Mouse (Mus musculus): ENCODE measurements around the gene Dbh. TPM values are rescaled to one million over a fixed set of nuclear protein-coding genes. Genes with fewer than 3 reads are reported as not detected.

The Dbh gene
- polyA plus RNA-seq (2012; rRNA removed): 0.36 and 0.49 TPM in 2 replicates

DNA sequence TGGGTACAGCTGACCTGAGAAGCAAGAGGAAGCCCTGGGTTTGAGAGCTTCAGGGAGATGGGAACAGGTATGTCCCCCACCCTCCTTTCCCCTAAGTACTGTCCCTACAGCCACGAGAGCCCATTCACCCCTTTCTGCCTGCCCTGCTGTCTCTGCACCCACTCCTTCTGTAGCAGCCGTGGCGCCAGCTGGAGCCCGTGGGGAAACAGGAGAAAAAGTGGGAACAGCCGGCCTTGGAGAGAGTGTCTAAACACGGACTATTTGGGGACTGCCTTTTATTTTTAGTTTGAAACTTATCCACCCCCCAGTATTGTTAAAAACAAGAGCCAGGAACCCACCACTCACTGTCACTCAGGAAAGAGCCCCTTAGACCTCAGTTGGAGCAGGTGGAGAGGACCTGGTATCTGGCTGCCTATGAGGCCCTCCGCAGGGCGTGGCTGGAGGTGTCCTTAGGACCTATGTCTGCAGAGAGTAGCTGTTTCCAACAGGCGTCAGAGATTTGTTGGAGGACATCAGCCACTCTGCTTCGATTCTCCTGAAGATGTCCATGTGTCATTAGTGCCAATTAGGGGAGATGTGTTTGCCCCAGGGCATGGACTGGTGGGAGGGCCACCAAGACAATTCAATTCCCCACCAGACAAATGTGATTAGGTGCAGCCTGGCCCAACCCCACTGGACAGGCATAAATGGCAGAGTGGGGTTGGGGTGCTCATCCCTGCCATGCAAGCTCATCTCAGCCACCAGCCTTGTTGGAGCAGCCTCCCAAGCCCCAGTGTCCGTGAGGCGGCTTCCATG, at the start of gene Dbh:
Dbh (plus strand) TSS at position 438 of the 795 bp plus-strand sequence.
- DNase-seq (ENCODE audit: low read depth): no peak

DNA sequence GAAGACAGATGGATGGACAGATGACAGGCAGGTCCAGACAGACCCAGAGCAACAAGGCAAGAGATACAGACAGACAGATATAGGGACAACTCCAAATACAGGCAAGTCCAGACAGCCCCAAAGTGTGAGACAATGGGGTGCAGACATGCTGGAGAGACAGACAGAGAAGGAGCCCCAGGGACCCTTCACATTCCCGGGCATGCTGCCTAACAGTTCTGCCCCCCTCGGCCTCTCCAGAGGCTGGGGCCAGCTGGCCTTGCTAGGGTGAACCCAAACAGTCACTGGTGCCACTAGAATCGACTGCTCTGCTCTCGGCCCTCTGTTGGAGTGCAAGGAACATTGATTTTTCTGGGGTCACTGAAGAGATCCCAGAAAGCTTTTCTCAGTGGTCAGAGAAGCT, 46.6 kb upstream of the Dbh start:
- no peak for DNase-seq (ENCODE audit: low read depth)

DNA sequence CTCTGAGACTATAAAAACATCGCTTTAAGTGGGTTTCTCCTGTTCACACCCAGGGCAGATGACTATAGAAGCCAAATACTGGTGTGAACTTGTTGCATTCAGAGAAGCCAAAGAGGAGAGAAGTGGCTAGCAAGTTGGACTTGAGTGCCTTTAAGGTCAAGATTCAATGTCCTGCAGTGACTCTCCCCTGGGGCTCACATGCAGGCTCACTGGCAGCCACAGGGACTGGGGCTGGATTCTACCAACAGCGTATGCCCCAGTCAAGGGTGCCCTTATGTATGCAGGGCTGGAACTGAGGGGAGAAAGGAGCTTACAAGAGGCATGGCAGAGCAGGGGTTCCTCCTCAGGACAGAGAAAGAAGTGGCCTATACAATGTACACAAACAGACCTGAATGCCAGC, 45.3 kb upstream of the Dbh start:
- DNase-seq (ENCODE audit: low read depth): no peak

- no peak for DNase-seq (ENCODE audit: low read depth)
Measured at GRCm38 (mm10) chr2:27120241-27120641, 44.8 kb upstream of the Dbh start.

DNA sequence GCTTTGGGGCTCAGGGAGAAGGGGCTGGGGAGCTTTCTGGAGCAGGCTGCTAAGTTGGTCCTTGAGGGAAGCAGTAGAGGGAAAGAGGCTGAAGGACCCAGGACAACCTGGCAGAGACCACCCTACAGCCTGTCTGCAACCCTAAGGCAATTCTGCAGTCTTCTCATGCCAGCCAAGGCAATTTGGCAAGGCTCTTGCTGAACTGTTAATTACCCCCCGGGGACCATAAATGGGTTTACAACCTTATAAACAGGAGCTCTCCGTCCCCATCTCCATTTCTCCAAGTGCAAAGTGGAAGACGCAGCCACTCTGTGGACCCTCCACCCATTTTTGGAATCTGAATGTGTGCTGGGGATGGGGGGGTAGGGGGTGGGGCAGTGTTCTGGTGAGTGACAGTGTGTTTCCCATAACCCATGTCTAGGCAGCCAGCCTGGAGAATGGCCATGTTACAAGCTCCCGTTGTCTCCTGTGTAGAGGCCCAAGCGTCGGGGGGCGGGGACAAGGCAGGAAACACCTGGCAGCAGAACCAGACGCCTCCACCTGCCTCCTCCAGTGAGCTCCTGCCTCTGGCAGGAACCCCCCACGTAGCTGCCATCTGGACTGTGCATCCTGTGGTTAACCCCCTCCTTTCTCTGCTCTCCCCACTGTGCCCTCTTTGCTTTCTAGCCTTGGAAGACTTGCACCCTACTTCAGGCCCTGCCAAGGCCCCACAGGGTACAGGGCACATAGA, 43.2 kb upstream of the Dbh start:
- DNase-seq (ENCODE audit: low read depth): no peak

- DNase-seq (ENCODE audit: low read depth): no peak
Measured at GRCm38 (mm10) chr2:27122578-27122977, 42.5 kb upstream of the Dbh start.

- DNase-seq (ENCODE audit: low read depth): no peak
Measured at GRCm38 (mm10) chr2:27123121-27123520, 41.9 kb upstream of the Dbh start.

- DNase-seq (ENCODE audit: low read depth): no peak
Measured at GRCm38 (mm10) chr2:27125979-27126378, 39.1 kb upstream of the Dbh start.

GRCm38 (mm10) chr2:27126496-27126895, 38.5 kb upstream of the Dbh start:
- DNase-seq (ENCODE audit: low read depth): no peak

- DNase-seq (ENCODE audit: low read depth): no peak
Measured at GRCm38 (mm10) chr2:27128990-27129389, 36.0 kb upstream of the Dbh start.

DNA sequence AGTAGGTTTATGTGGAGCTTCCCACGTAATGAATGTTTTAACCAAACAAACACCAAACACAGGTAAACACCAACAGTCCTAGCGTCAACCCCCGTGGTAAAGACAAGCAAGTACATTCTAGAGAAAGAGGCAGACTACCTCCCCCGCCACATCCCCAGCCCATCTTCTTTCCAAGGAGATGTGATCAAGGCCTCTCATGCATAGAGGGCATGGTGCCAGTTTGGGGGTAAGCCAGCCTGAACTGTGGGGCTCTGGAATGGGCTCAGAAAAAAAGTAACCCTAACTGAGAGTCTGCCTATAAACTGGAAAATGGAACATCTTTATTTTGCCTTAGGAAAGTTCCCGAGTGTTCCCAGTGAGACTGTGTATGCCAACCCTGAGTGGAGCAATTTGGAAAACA, 29.1 kb upstream of the Dbh start:
- DNase-seq (ENCODE audit: low read depth): no peak

DNA sequence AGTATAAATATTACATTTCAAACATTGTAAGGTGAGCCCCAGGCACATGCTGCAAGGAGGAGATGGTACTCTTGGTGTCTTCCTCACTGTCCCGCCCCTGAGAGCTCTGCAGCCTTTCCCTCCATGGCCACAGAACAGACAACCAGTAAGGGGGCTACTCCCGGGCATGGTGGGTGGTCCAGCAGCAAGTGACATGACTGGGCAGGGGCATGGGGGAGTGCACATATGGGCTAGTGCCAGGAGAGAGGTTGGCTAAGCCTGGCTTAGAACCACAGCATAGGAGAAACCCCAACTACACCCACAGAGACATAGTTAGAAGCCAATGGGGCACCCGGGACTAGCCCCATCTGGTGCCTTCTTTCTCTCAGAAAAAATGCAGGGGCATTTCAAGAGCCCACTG, 28.7 kb upstream of the Dbh start:
- no peak for DNase-seq (ENCODE audit: low read depth)

GRCm38 (mm10) chr2:27136789-27137188, 28.2 kb upstream of the Dbh start:
- no peak for DNase-seq (ENCODE audit: low read depth)

DNA sequence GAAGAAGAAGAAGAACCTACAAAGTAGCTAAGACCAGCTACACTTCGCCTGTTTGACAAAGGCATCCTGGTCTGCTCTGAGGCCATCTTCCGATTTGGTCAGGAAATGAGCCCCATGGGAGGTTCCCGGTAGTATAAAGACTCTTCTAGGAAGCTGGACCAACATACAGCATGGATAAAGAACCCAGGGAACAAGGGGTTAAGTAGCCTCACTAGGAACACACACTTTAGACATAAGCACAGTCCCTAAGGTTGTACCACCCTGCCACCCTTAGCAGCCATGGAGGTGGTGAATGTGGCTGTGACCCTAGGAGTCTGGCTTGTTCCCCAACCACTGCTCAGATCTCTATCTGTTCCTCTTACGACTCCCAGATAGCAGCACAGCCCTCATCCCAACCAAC, 26.7 kb upstream of the Dbh start:
- DNase-seq (ENCODE audit: low read depth): no peak

- no peak for DNase-seq (ENCODE audit: low read depth)
Measured at GRCm38 (mm10) chr2:27141950-27142693, 22.9 kb upstream of the Dbh start, which contains the start of gene Fam163b. TSS of gene Fam163b (minus strand) at chr2:27142491.

DNA sequence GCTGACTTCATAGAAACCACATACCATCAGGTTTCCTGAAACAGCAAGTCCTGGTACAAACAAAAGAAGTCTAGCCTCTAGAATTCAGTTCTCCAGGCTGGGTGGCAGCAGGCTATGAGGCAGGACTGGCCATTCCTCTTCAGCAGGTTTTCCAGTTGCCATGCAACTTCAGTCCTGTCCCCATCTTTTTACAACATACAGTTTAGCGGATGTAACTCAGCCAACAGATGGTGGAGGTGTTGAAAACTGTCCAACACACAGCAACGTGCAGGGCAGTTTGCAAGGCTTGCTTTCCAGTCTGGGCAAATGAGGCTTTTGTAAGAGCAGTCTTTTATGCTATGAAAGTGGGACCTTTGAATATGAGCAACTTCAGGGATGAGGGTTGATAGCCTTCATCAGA, 20.1 kb upstream of the Dbh start:
- DNase-seq (ENCODE audit: low read depth): no peak

GRCm38 (mm10) chr2:27146840-27147239, 18.2 kb upstream of the Dbh start:
- DNase-seq (ENCODE audit: low read depth): no peak

GRCm38 (mm10) chr2:27149457-27149856, 15.6 kb upstream of the Dbh start:
- no peak for DNase-seq (ENCODE audit: low read depth)

- DNase-seq (ENCODE audit: low read depth): no peak
Measured at GRCm38 (mm10) chr2:27154466-27155185, 10.4 kb upstream of the Dbh start.

DNA sequence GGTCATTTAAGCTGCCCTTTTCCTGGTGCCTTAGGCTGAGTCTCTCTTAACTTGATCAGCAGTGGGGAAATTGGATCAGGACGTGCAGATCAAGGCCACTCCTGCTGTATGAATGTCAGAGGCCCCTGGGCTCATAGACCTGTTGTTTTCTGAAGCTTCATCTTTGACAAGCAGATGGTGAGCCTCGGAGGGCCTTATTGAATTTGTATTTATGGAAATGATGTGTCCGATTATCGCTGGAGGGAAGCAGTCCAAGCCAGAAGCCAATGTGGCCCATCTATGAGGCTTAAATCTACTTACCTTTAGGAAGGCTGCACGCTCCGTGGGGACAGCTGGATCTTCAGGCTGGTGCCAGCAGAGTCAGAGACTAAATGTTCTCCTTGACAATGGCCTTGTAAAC, 8.4 kb upstream of the Dbh start:
- no peak for DNase-seq (ENCODE audit: low read depth)

- DNase-seq (ENCODE audit: low read depth): no peak
Measured at GRCm38 (mm10) chr2:27161526-27161925, 3.5 kb upstream of the Dbh start.

DNA sequence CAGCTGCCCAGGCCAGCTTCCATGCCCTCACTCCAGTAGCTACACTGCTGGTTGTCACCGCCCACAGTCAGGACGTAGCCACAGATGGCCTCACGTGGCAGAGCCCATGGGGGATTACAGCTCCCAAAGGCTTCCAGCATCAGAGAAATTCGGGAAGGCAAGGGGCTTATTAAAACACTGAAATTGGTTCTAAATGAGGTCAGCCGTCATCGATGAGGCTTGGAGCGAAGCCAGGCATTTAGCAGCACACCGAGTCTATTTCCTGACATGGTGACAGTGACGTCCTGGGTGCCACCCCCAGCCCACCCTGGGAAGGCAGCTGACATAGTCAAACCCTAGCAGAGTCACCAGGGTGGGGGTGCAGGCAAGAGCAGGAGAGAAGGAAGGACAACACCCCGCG, 2.4 kb upstream of the Dbh start:
- DNase-seq (ENCODE audit: low read depth): no peak
